ENCODE assay signal across 14 mouse cellular contexts in the genomic region with DNA sequence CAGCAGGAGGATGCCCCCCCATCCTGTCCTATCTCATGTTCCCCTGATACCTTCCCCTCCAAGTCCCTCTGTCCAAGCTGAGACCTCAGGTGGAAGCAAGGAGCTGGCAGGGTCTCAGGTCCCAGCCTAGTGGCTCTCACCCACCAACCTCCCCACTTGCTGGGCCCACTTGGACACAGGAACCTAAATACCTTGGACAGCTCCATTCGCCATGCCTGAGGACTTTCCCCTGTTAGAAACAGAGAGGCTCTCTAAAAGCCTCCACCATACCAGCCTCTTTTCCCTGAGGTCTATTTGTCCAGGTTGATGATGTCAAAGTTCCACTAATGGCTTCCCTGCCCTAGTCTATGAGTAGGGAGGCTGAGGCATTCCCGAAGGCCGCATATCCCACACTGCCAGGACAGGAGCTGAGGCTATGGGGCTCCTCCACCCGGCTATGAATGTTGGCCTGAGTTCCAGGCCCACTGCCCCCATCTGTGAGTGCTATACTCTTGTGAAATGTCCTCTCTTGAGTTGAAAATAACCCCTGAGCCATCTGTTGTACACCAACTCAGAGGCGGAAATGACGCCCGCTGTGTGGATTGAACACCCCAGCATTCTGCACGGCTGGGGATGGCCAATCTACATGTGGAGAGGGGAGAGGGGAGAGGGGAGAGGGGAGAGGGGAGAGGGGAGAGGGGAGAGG.
DNase-seq lines count a peak whose midpoint lies in the region; ATAC-seq and TF ChIP-seq lines count a peak whose summit lies in the region.
"Had no signal": no experiment of that assay in that cellular context is flagged by ENCODE, and none has a peak within 500 bp of the region (broad histone marks: within the 10 kb centered on the region; RNA-seq: fewer than 3 reads in every experiment).

No protein-coding gene starts in this region.

- H3K9me3 ChIP-seq in limb, embryonic 14.5 days (ENCODE audit: control insufficient read depth, low read length) = no peaks in the 10 kb centered on the region
- H3K9me3 ChIP-seq: embryonic facial prominence, embryonic 12.5 days; forebrain, embryonic 15.5 days; heart, embryonic 13.5 days had no signal

- no peak overlapping the region for H3K9ac ChIP-seq in limb, embryonic 14.5 days (ENCODE audit: low read depth, low read length, severe bottlenecking)
- H3K9ac ChIP-seq: embryonic facial prominence, embryonic 12.5 days; forebrain, embryonic 15.5 days; heart, embryonic 13.5 days; hindbrain, embryonic 14.5 days had no signal

- H3K36me3 ChIP-seq in limb, embryonic 14.5 days (ENCODE audit: control insufficient read depth, insufficient read depth, low read length) = no peaks in the 10 kb centered on the region
- H3K36me3 ChIP-seq: embryonic facial prominence, embryonic 12.5 days; forebrain, embryonic 15.5 days; heart, embryonic 13.5 days had no signal

- no peak for TF ChIP-seq POLR2A in limb, embryonic 14.5 days (IDR thresholded peaks at IDR 0.05; ENCODE audit: borderline replicate concordance, extremely low read depth, insufficient read depth, insufficient read length)

- no peak for ATAC-seq in limb, embryonic 14.5 days (ENCODE audit: low FRiP score, low read depth)
- ATAC-seq in CD4-positive, CD25-positive, alpha-beta regulatory T cell, adult 4 months = no peak
- no peak for ATAC-seq in granulocyte monocyte progenitor cell, adult 5-6 weeks (replicated peaks; ENCODE audit: poor library complexity, severe bottlenecking)
- ATAC-seq: forebrain, embryonic 15.5 days had no signal

- peak; percentile 51 to 62 for DNase-seq in cerebellum, postnatal 14 days
- DNase-seq in cerebellum, adult 8-10 months = no peak
- DNase-seq in layer of hippocampus, adult 9-11 months = peak; percentile 63
- no peak for DNase-seq in layer of hippocampus, adult 9-10 months (ENCODE audit: low spot score)
- DNase-seq in embryo, embryonic 10.5 days (ENCODE audit: low spot score) = peak; percentile 52
- DNase-seq in limb, embryonic 14.5 days (ENCODE audit: low spot score) = peak; percentile 54
- DNase-seq: B cell, adult 2 months; lung, postnatal 36 days had no signal

- H3K4me2 ChIP-seq in limb, embryonic 14.5 days (replicated peaks; ENCODE audit: low read depth, low read length, severe bottlenecking) = no peak overlapping the region
- H3K4me2 ChIP-seq: embryonic facial prominence, embryonic 12.5 days; forebrain, embryonic 15.5 days; heart, embryonic 13.5 days; hindbrain, embryonic 14.5 days had no signal

- no peak overlapping the region for H3K4me3 ChIP-seq in limb, embryonic 14.5 days (replicated peaks; ENCODE audit: low read length)
- H3K4me3 ChIP-seq: embryonic facial prominence, embryonic 12.5 days; forebrain, embryonic 15.5 days; heart, embryonic 13.5 days had no signal

- H3K27me3 ChIP-seq in limb, embryonic 14.5 days (ENCODE audit: control insufficient read depth, insufficient read depth, low read length) = no peaks in the 10 kb centered on the region
- H3K27me3 ChIP-seq: embryonic facial prominence, embryonic 12.5 days; forebrain, embryonic 15.5 days had no signal

- no peaks in the 10 kb centered on the region for H3K4me1 ChIP-seq in limb, embryonic 14.5 days (ENCODE audit: control insufficient read depth, insufficient read depth, low read length)
- H3K4me1 ChIP-seq: embryonic facial prominence, embryonic 12.5 days; heart, embryonic 13.5 days had no signal

- WGBS in limb, embryonic 14.5 days = 83% methylated on average over 8 of the region's 8 CpGs

- H3K27ac ChIP-seq in limb, embryonic 14.5 days (replicated peaks; ENCODE audit: low read depth, low read length) = no peak overlapping the region
- H3K27ac ChIP-seq: embryonic facial prominence, embryonic 12.5 days; forebrain, embryonic 15.5 days; heart, embryonic 13.5 days; hindbrain, embryonic 14.5 days had no signal

Comparison
In these comparisons a context has a peak if more than half of its experiments do, and no peak if none do; other contexts are left out.
1. DNase-seq: peak in cerebellum, postnatal 14 days (2 of 2), layer of hippocampus, adult 9-11 months (single experiment), embryo, embryonic 10.5 days (single experiment) and limb, embryonic 14.5 days (single experiment); none in cerebellum, adult 8-10 months (single experiment) and layer of hippocampus, adult 9-10 months (single experiment).